Comparison of ENCODE assay signal across 15 mouse cellular contexts in the genomic region with DNA sequence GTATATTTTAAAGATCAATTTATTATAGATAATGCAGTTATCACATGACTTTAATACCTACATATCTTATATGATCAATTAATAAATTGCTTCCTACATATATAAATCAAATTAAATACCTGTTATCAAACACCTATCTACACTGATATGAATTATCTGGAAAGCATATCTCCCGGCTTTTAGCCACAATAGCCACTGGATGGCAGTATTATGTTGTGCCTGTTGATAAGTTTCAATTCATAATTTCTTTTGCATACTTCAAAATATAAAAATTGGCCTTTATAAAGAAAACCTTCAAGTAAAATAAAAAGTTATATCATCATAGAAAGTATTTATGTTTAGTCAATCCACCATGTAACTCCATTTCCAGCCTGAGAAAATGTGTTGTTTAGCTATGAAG.
DNase-seq lines count a peak whose midpoint lies in the region; ATAC-seq and TF ChIP-seq lines count a peak whose summit lies in the region.
"Had no signal": no experiment of that assay in that cellular context is flagged by ENCODE, and none has a peak within 500 bp of the region (broad histone marks: within the 10 kb centered on the region; RNA-seq: fewer than 3 reads in every experiment).

No protein-coding gene starts in this region.

- H3K27me3 ChIP-seq in intestine, postnatal 0 days (replicated peaks; ENCODE audit: control insufficient read depth, insufficient read depth, low read length), result no peaks in the 10 kb centered on the region
- no peaks in the 10 kb centered on the region for H3K27me3 ChIP-seq in intestine, embryonic 15.5 days (replicated peaks)
- no peaks in the 10 kb centered on the region for H3K27me3 ChIP-seq in lung, postnatal 0 days (replicated peaks; ENCODE audit: insufficient read depth, low read length)
- H3K27me3 ChIP-seq in embryonic facial prominence, embryonic 14.5 days (replicated peaks; ENCODE audit: control insufficient read depth, insufficient read depth, low read length), result no peaks in the 10 kb centered on the region
- H3K27me3 ChIP-seq: liver, embryonic 15.5 days; neural tube, embryonic 13.5 days had no signal

- no peak overlapping the region for H3K27ac ChIP-seq in intestine, postnatal 0 days (ENCODE audit: low read depth, low read length)
- no peak overlapping the region for H3K27ac ChIP-seq in intestine, embryonic 15.5 days
- no peak overlapping the region for H3K27ac ChIP-seq in lung, postnatal 0 days (ENCODE audit: low read length)
- no peak overlapping the region for H3K27ac ChIP-seq in embryonic facial prominence, embryonic 14.5 days (replicated peaks; ENCODE audit: low read depth, low read length)
- H3K27ac ChIP-seq: liver, embryonic 15.5 days; neural tube, embryonic 13.5 days had no signal

- no peaks in the 10 kb centered on the region for H3K9me3 ChIP-seq in intestine, postnatal 0 days (ENCODE audit: control insufficient read depth)
- no peaks in the 10 kb centered on the region for H3K9me3 ChIP-seq in intestine, embryonic 15.5 days
- no peaks in the 10 kb centered on the region for H3K9me3 ChIP-seq in lung, postnatal 0 days (ENCODE audit: low read length)
- no peaks in the 10 kb centered on the region for H3K9me3 ChIP-seq in embryonic facial prominence, embryonic 14.5 days (ENCODE audit: control insufficient read depth, low read length)
- H3K9me3 ChIP-seq: liver, embryonic 15.5 days; neural tube, embryonic 13.5 days had no signal

- TF ChIP-seq EP300 in lung, postnatal 0 days (IDR thresholded peaks at IDR 0.05), result no peak

- no peak for DNase-seq in lung, postnatal 0 days (ENCODE audit: low spot score)
- no peak for DNase-seq in lung, postnatal 14 days
- peak; percentile 6 for DNase-seq in Muller cell, postnatal 12 days (ENCODE audit: inconsistent ontology term)
- peak; percentile 4 for DNase-seq in embryonic facial prominence, embryonic 14.5 days (ENCODE audit: low spot score)
- DNase-seq in adrenal gland, postnatal 14 days, result no peak
- DNase-seq in ovary, postnatal 14 days (ENCODE audit: low spot score), result no peak
- DNase-seq: adrenal gland, adult 8-10 months; kidney, adult 2 months; left cerebral cortex, postnatal 4 days; thymus, postnatal 36 days had no signal

- TF ChIP-seq CTCF in intestine, postnatal 0 days (IDR thresholded peaks at IDR 0.05; ENCODE audit: low read depth), result peak; percentile 63
- peak; percentile 5; the same call in 1 of the 2 replicates for TF ChIP-seq CTCF in lung, postnatal 0 days (IDR thresholded peaks at IDR 0.05)

- WGBS in intestine, postnatal 0 days, result 58% methylated on average over 1 of the region's 1 CpGs
- WGBS in intestine, embryonic 15.5 days, result 65% methylated on average over 1 of the region's 1 CpGs
- WGBS in lung, postnatal 0 days, result 67% methylated on average over 1 of the region's 1 CpGs
- WGBS in embryonic facial prominence, embryonic 14.5 days, result 59% methylated on average over 1 of the region's 1 CpGs

- H3K36me3 ChIP-seq in intestine, postnatal 0 days (ENCODE audit: control insufficient read depth, insufficient read depth), result no peaks in the 10 kb centered on the region
- no peaks in the 10 kb centered on the region for H3K36me3 ChIP-seq in intestine, embryonic 15.5 days
- no peaks in the 10 kb centered on the region for H3K36me3 ChIP-seq in lung, postnatal 0 days (ENCODE audit: insufficient read depth, low read length)
- H3K36me3 ChIP-seq in embryonic facial prominence, embryonic 14.5 days (ENCODE audit: control insufficient read depth, insufficient read depth, low read length), result no peaks in the 10 kb centered on the region
- H3K36me3 ChIP-seq: liver, embryonic 15.5 days; neural tube, embryonic 13.5 days had no signal

- no peak overlapping the region for H3K4me2 ChIP-seq in intestine, postnatal 0 days (replicated peaks; ENCODE audit: low read depth)
- no peak overlapping the region for H3K4me2 ChIP-seq in intestine, embryonic 15.5 days (replicated peaks)
- H3K4me2 ChIP-seq in lung, postnatal 0 days (replicated peaks; ENCODE audit: low read depth, low read length), result no peak overlapping the region
- H3K4me2 ChIP-seq in embryonic facial prominence, embryonic 14.5 days (ENCODE audit: low read depth, low read length), result no peak overlapping the region
- H3K4me2 ChIP-seq: liver, embryonic 15.5 days; neural tube, embryonic 13.5 days had no signal

- H3K4me1 ChIP-seq in intestine, postnatal 0 days (replicated peaks; ENCODE audit: control insufficient read depth, insufficient read depth, low read length), result no peaks in the 10 kb centered on the region
- H3K4me1 ChIP-seq in intestine, embryonic 15.5 days (replicated peaks), result no peaks in the 10 kb centered on the region
- no peaks in the 10 kb centered on the region for H3K4me1 ChIP-seq in lung, postnatal 0 days (ENCODE audit: insufficient read depth, low read depth, low read length)
- no peaks in the 10 kb centered on the region for H3K4me1 ChIP-seq in embryonic facial prominence, embryonic 14.5 days (ENCODE audit: control insufficient read depth, insufficient read depth, low read length)
- H3K4me1 ChIP-seq: liver, embryonic 15.5 days; neural tube, embryonic 13.5 days had no signal

- no peak overlapping the region for H3K9ac ChIP-seq in intestine, postnatal 0 days (ENCODE audit: low read depth, low read length)
- no peak overlapping the region for H3K9ac ChIP-seq in intestine, embryonic 15.5 days
- no peak overlapping the region for H3K9ac ChIP-seq in lung, postnatal 0 days (replicated peaks; ENCODE audit: low read depth)
- no peak overlapping the region for H3K9ac ChIP-seq in embryonic facial prominence, embryonic 14.5 days (ENCODE audit: low read depth, low read length)
- H3K9ac ChIP-seq: liver, embryonic 15.5 days; neural tube, embryonic 13.5 days had no signal

- no peak for ATAC-seq in intestine, postnatal 0 days
- no peak for ATAC-seq in intestine, embryonic 15.5 days
- ATAC-seq in lung, postnatal 0 days, result no peak
- no peak for ATAC-seq in embryonic facial prominence, embryonic 14.5 days (ENCODE audit: low read depth)

- no peak overlapping the region for H3K4me3 ChIP-seq in intestine, postnatal 0 days (ENCODE audit: low read depth, low read length)
- H3K4me3 ChIP-seq in intestine, embryonic 15.5 days (replicated peaks), result no peak overlapping the region
- H3K4me3 ChIP-seq in lung, postnatal 0 days (ENCODE audit: low read depth, low read length), result no peak overlapping the region
- no peak overlapping the region for H3K4me3 ChIP-seq in embryonic facial prominence, embryonic 14.5 days (ENCODE audit: low read depth, low read length)
- H3K4me3 ChIP-seq: erythroblast, embryonic 14.5 days; liver, embryonic 15.5 days; neural tube, embryonic 13.5 days had no signal

Comparison
In these comparisons a context has a peak if more than half of its experiments do, and no peak if none do; other contexts are left out.
1. DNase-seq: peak in Muller cell, postnatal 12 days (single experiment) and embryonic facial prominence, embryonic 14.5 days (single experiment); none in lung, postnatal 0 days (single experiment), lung, postnatal 14 days (single experiment), adrenal gland, postnatal 14 days (single experiment) and ovary, postnatal 14 days (single experiment).